Mouse (Mus musculus) spleen, postnatal 10 days (tissue): ENCODE measurements at regions not wholly inside any gene's neighbourhood (a gene's known extent, or its start where the extent isn't known, plus 50 kb on each side); places are given as distances from the start of the nearest gene placed in this dataset.
"Not testable (repeated sequence)": the region's sequence is repeated elsewhere in the genome, so short reads cannot be mapped to it uniquely, and the experiment has no call there.

Experiments
- DNase-seq, 2 experiments: peaks; one replicate each; pipeline ENCODE4 v3.0.0; 2021 to 2022; ENCODE audit warnings: low spot score in 2 of 2

DNA sequence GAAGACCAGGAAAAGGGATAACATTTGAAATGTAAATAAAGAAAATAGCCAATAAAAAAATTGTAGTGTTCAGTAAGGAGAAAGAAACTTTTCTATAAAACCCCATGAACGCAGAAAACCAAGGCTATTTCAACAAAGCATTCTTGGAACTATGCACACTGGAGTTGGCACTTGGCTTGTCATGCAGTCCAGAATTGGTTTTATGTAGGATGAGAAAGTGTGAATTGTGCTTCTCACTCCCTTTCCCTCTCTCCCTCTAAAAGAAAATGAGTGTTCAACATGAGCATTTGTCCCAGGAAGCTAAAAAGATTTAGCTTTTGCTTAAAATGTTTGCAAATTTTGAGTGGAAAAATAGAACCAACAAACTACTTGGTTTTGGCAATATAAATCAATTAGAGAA is 841.6 kb upstream of the Adam24 start:
- no peak for DNase-seq

GRCm38 (mm10) chr8:39846854-39847253 is 828.0 kb upstream of the Adam24 start:
- DNase-seq: no peak

DNA sequence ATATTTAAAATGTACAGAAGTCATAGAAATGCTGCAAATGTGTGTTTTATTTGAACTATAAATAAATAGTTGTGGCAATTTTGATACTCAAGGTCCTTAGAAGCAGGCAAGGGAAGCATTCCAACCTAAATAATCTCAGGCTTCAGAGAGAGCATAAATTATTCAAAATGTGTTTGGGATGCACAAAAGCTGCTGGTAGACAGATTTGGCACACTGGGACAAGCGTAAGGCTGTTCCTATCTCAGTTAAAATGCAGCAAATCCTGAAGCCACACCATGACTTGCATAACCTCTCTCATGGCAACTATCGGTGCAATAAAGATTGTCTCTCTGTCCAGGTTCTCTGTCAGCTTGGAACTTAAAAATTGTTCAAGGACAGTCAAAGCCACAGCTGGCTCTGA is 812.3 kb upstream of the Adam24 start:
- DNase-seq: no peak

DNA sequence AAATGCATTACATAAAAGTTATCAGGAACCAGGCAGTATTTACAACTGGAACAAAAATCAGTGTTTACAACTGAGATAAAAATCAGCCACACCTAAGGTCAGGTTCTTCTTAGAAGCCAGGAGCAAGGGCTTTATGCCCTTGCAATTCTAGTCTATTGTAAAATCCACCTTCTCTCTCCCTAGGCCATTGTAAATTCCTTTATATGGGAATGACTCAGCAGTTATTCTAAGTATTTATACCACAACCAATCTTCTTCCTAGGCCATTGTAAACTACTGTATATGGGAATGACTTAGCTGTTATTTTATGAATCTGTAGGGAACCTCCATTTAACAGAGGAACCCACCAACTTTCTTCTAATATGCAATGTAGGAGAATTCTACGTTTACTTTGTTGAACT is 772.6 kb upstream of the Adam24 start:
- no peak for DNase-seq

GRCm38 (mm10) chr8:39912926-39913325 is 762.0 kb upstream of the Adam24 start:
- DNase-seq: no peak

DNA sequence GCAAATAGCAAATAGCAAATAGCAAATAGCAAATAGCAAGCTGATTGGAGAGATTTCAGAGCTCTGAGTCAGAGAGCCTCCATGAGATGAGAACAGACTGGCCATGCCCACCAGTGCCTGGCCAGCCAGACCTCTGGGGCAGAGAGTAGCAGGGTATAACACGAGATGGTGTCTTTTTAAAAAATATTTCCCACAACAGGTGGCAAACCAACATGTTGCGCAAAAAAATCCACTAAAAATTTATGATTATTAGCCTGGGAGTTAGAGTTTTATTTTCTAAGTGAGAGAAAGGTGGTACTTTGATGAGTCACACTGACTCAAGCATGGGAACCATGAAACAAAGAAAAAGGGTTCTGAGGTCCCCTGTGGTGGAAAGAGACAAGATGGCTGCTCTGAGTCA is 753.5 kb upstream of the Adam24 start:
- no peak for DNase-seq

GRCm38 (mm10) chr8:39923741-39924140 is 751.1 kb upstream of the Adam24 start:
- DNase-seq: no peak

DNA sequence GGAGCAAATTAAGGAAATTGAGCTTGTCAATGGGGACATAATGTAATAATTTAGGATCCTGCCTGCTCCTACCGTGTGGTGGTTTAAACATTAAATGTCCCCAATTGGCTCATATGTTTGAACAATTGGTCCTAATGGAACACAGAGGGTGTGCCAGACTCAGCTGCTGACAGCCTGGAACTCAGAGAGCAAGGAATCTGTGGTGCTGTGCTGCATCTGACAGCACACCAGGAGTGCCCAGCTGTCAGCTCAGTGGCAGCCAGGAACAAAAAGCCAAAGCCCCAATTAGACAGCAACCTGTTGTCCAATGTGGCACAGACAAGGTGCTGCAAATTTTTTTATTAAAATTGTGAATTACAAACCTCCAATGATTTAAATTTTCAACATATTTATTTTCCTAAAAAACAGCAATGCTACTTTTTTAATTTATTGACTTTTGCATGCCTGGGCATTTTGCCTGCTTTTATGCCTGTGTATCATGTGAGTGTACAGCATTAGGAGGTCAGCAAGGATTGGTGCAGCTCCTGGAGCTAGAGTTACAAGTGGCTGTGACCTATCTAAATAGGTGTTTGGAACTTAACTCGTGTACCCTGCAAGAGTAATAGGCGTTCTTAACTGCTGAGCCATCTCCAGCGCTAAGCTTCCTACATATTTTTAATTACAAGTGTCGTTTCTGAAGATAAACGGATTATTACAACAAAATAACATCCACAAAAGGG is 724.5 kb upstream of the Adam24 start:
- no peak for DNase-seq

- DNase-seq: no peak
Observed at GRCm38 (mm10) chr8:39954497-39954896, 720.4 kb upstream of the Adam24 start.

GRCm38 (mm10) chr8:39954924-39955323 is 720.0 kb upstream of the Adam24 start:
- no peak for DNase-seq

DNA sequence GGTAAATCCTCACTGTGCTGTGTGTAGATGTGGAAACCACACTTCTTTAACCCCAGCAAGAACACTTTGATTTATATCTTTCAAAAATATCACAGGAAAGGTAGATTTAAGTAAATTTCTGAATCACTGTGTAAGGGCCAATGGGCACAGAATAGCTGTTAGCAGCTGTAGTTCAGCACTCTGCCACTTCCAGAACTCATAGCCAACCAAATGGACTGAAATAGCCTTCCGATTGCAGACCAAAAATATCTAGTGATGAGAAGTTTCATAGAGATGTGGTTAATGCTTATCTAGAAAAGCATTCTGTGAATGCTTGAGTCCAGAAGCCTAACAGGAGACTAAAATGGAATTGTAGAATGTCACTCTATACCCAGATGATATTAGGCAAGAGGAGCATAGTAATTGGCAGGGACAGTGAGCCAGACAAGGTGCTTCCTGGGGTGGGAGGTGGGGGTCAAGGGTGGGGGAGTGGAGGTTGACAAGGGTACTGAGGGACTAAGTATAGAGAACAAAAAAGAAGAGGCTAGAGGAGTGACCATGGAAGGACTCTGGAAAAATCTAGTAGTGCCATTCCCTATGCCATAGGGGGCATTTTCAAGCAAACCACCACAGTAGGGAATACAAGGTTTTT is 669.6 kb upstream of the Adam24 start:
- no peak for DNase-seq

DNA sequence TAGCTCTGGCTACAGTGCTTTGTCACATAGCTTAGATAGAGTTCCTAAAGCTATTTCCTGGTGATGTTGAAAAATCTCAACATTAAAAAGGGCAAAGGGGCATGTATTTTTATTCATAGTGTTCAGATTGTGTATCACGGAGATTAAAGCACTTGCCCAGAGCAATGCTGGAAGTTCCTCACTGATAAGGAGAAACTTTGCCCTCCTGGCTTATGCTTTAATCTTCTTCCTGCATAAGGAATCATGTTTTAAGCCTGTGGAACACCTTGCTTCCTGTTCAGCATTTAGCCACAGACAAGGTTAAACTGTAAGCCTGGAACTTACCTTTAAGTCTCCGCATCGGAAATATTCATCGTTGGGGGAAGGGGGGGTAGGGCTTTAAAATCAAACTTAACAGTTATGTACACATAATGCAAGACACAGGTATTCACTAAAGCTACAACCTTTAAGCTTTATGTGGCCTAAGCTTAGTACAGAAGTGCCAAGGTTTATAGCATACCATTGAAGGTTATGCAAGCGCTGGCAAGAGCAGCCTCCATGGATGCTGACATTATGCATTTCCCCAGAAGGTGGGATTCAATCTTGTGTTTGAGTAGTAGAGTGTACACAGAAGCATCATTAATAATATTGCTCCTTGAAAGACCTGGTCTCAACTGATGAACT is 655.5 kb upstream of the Adam24 start:
- no peak for DNase-seq

DNA sequence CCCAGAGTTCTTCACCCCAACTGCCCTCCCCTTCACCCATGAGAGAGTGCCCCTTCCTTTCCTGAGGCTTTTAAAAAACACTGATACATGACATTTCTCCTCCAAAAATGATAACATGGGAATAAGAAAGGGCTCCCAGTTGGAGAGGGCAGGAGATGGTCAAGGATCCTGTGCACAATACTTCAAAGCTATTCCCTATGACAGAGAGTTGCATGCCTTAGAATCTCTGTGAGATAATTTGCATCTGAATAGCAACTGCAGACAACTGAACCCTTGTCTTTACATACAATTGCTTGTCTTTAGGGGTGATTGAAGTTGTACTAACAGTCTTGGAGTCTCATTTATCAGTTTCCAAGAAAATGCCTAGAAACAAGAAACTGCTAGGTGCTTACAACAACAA is 610.7 kb upstream of the Adam24 start:
- no peak for DNase-seq

GRCm38 (mm10) chr8:40071131-40071530 is 603.7 kb upstream of the Adam24 start:
- DNase-seq: no peak

DNA sequence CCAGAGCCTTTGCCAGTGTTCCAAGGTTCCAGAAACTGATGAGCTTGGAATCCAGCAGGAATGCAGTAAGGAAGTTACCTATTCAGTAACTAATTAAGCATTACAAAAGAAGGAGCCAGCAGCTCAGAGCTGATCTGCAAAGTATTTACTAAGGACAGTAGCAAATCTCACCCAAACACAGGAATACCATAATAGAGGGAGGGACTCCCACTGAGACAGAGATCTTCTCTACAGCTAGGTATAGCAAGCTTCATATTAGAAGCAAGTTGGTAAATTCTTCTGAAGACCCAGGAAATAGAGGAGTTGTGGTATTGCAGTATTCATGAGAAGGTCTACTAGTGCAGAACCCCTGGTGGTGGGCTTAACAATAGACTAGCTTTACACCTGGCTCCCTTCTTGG is 593.9 kb upstream of the Adam24 start:
- DNase-seq: not testable (repeated sequence)

DNA sequence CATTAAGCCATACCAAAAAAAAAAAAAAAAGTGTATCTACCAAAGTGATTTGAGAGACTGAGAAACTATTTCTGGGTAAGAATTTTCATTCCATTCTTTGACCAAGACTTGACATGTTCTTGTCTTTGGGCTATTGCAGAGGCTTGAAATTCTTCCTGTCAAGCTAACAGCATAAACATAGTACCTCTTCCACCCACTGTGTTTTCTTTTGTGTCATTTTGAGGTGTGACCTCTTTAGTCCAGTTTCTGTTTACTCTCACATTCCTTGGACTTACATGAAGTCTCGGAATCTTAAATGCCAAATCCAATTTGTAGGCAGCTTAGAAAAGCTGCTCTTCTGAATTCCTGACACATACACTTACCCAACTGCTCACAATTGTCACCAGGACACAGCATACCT is 590.7 kb upstream of the Adam24 start:
- no peak for DNase-seq

DNA sequence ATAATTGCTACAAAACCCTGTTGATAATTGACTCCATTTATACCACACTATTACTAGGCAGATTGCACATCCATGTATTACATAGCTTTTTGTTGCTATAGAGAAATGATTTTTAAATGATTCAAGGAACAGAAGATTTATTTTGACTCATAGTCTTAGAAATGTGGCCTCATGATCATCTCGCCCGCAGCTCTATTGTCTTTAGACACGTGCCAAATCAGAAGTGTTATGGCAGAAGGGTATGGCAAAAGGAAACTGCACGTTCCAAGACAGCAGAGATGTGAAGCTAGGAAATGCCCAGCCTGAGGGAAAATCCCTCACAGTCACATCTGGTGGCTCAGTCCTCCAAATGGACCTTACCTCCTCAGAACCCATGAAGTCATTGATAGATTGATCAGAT is 585.5 kb upstream of the Adam24 start:
- DNase-seq: no peak

DNA sequence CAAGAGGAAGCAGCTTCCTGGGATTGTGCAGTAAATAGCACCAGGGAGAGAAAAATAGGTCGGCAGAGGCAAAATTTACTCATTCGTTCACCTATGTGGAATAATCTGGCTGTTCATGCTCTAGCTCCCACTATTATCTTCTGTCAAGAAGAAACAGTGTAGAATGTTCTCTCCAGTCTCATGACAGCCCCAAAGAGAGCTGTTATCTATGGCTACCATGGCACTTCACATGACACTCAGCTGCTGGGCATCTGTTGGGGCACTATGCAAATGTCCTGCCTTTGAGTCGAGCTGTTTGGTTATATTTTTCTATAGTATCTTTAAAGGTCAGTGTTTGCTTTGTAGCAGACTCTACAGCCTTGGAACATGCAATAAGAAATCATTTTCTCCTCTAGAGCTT is 550.5 kb upstream of the Adam24 start:
- DNase-seq: no peak

DNA sequence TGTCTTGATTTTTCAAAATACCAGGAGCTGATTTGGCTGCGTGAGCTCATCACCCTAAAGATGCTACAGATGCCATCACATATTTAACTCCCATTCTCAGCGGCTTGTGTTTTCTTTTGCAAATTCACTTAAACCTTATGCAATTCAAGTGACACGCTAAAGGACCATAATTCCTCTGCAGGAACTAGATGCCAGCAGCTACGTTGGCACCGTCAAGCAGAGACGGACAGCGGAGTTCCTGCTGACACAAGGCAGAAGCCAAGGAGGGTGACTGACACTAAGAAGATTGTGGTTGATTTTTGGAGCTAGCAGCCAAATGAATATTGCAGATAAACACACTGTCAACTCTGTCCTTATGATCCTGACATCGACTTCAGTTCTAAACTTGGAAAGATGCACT is 547.7 kb upstream of the Adam24 start:
- DNase-seq: no peak

DNA sequence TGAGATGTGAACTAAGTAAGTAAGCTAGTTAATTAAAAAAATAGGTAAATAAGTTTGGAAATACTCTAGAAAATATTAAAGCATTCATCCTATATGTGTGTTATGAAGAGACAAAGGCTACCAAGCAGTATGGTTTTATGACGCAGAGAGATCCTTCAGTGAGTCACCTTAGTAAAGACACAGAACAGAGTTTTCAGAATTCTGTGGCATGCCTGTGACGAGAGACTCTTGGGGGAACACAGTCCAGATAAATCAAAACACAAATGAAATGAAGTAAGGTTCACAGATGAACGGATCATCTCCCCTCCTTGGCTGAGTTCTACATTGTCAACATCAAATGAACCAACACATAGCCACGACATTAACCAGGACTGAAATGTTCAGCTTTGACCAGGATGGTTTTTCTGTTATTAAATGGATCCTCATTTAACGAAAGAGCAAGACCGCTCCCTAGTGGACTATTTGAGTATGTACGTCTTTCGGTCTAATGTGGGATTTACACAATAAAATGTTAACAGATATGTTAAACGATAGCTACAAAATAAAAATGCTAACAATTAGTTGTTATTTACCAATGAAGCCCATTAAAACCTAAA is 542.1 kb upstream of the Adam24 start:
- no peak for DNase-seq

DNA sequence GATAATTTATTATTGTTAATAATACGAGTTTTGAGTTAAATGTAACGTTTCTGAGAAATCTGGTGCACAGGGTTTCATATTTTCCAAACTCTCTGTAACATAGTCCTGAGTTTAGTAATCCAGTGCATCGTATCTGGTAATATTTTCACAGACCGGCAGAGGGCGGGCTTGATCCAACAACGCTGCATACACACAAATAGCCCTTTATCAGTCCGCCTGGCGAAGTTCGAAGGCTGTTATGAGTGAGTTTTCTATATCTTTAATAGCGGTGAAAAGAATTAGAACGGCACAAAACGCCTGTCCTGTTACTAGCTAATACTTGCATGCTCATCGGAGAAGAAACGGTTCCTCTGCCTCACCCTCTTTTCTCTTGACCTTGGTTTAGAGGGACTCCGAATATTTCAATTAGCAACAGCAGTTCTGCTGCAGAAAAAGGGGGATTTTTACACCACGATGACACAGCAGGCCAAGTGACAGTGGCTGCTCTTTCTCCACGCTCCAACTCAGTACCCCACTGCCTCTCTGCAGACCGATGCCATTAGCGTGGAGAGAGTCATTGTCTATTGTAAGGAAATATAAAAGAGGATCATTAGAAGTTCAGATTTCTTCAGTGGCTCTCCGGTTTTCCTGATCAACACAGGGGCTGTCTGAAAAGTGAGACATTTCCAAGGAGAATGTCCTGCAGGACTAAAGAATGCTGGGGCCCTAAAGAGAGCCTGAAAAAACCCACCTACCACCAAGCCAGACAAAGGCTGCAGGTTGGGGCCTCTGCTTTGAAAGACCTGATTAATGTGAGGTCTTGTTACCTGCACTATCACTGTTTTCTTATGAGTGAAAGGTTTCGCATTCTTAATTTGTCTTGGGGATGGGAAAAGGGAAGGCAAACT is 523.7 kb upstream of the Adam24 start:
- DNase-seq: peak in 1 of 2 experiments; percentile 59

DNA sequence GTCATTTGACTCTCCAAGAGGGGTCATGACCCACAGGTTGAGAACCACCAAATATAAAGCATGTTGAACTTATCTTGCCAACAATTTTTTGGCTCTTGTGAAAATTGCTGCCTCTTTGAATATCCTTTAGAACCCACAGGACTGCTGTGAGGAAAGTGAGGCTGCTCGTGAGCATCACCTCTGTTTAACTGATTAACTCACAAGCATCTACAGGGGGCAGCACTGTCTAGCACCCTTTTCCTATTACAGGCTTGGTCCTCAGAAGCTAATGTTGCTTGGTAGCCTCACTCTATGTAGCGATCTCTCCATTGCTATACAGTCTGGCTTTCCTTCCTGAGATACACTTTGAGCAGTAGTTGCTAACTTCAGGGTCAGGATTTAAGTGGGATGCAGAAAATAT is 522.4 kb upstream of the Adam24 start:
- no peak for DNase-seq
